Mouse (Mus musculus): ENCODE measurements around the gene Pdcd5.
A peak's percentile ranks its signal among the peaks of the same experiment; 100 is the strongest.

The Pdcd5 gene

DNA sequence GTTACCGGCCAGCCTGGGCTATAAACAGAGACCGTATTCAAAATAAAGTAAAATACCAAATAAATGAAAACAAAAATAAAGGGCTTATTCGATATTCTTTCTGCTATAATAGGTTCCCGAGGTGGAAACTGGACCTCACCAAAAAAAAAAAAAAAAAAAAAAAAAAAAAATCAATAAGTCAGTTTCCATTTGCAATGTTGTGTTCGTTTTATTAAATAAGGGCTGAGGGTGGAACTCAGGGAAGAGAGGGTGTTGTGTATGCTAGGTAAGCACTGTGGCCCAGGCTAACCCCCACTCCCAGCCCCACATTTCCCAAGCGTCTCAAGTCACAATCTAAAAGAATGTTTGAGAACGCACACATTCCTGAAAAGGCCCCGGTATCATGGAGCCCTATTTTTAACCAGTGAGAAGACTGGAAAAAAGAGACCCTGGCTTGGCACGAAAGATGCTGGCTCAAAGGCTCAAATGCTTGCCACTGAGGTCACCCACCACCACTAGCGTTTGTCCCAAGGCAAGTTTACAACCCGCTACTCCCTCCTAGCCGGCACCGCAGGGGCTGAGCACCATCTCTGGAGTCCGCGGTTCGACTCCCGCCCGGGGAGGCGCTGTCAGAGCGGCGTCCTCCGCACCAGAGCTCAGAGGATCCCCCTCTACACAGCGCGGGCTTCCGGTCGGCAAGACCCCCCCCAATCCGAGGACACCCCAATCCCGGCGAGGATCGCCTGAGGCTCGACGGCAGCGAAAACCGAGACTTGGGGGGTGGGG lies 822 bp downstream of the Pdcd5 start:
- DNase-seq (ENCODE audit: low spot score in 2 of 2): peak; percentile 2 to 15

DNA sequence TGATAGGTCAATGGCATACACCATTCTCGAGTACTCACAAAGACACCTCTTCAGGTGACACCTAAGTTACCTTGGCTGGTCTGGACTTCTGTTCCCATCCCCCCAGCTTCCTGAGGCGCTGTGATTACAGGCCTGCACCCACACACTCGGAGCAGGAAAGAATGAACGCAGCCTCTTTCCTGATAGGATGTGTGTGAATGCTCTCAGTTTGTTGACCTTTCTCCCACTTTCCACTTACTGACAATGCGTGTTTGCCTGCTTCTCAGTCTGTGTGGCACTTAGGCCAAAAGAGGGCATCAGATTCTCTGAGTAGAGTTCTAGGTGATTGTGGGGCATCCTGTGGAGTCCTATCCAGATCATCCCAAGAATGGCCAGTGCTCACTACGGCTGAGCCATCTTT lies 7.2 kb downstream of the Pdcd5 start:
- no peak for DNase-seq (ENCODE audit: low spot score in 2 of 2)

DNA sequence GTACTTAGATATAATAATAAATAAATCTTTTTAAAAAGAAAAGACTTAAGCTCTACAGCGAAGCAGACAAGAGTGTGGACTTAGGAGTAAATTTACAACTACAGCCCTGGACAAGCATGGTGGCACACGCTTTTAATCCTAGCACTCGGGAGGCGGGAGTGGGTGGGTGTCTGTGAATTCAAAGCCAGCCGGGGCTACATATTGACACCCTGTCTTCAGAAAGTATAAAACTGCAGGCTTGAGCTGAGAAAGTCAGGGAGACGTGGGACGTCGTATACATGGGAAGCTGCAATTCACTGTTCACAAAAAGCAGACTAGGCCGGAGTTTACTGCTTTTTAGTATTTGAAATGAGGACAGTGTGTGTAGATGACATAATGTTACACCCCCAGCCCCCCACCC lies 10.4 kb downstream of the Pdcd5 start:
- no peak for DNase-seq (ENCODE audit: low spot score in 2 of 2)

DNA sequence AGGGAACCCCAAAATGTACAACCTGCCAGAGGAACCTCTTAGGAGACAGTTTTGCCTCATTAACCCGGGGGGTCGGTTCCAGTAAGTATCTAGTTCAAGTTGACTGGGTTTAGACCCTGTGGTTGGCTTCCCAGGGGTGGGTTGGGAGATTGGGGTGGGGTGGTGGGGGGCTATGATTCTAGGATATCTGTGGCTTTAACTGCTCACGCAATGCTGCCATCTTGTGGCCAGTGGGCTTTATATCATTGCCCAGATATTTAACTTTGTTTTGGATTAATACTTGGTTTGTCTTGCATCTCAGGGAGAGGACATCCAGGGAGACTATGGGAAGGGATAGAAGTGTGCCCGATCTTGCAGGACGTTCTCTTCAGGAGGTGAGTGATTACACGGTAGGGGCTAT lies 11.1 kb downstream of the Pdcd5 start:
- no peak for DNase-seq (ENCODE audit: low spot score in 2 of 2)

DNA sequence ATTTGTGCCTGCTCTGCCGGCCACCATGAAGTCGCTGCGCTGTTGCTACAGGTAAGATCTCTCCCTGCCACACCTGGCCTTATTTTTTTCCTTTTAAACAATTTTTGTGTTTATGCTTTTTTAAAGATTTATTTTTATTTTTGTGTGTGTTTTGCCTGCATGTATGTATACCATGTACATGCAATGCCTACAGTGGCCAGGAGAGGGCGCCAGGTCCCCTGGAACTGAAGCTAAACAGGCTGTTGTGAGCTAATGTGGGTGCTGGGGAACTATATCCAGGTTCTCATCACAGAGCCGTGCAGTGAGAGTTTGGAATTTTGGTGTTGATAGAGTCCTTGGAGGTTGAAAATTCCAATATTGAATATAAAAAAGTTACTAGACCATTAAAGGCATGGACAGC lies 18.8 kb downstream of the Pdcd5 start:
- DNase-seq (ENCODE audit: low spot score in 2 of 2): no peak

DNA sequence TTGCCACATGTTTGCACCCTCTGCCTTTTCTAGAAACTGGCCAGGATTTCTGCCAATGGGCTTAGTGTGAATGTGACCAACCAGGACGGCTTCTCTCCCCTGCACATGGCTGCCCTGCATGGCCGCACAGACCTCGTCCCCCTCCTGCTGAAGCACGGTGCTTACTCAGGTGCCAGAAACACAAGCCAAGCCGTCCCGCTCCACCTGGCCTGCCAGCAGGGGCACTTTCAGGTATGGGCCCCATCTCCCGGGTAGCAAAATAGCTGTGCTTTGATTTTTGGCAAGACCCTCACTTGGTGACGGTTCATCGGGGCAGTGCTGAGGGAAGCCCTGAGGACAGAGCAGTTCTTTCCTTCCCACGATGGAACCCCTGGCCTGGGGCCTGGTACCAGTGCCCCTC lies 19.9 kb downstream of the Pdcd5 start:
- no peak for DNase-seq (ENCODE audit: low spot score in 2 of 2)

DNA sequence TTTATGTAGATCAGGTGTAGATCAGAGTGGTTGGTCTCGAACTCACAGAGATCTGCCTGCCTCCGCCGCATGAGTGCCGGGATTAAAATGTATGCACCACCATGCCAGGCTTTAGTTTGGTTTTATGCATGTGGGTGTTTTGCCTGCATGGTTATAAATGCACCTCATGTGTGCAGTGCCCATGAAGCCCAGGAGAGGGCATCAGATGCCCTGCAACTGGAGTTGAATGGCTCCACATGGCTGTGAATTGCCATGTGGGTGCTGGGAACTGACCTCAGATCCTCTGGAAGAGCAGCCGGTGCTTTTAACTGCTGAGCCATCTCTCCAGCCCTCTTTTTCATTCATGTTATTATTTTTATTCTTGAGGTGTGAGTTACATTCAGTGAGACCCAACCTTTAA lies 21.3 kb downstream of the Pdcd5 start:
- no peak for DNase-seq (ENCODE audit: low spot score in 2 of 2)

DNA sequence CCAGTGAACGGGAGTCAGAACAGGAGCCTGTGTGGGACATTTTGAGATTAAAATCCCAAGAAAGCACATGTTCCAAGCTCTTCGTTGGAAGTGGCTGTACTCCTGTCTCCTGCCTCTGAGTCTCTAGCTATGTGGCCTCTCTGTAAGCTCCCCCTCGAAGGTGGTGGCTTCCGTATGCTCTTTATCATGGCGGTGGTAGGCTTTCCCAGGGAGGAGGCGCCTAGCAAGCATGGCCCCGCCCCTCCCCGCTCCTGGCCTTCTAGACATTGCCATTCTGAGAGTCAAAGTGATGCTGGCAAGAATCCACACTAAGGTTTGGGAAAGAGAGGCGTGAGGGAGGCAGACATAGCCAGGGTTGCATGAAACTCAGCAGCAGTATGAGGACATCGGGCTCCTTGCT lies 24.7 kb downstream of the Pdcd5 start:
- DNase-seq (ENCODE audit: low spot score in 2 of 2): no peak

DNA sequence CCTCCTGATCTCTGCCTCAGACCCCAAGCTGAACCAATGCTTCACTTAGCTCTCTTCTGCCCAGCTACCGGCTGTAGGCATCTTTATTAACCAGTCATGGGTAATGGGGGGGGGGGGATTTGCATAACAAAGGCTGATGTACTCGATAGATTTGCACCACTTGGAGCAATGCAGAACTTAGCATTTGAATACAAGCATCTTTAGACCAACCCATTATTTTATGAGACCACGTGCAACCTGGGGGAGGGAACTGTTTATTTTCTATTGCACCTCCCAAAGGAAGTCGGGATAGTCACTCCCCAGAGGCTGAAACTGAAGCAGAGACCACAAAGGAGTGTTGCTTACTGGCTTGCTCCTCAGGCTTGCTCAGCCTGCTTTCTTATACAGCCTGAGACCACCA lies 29.8 kb downstream of the Pdcd5 start:
- DNase-seq (ENCODE audit: low spot score in 2 of 2): no peak

DNA sequence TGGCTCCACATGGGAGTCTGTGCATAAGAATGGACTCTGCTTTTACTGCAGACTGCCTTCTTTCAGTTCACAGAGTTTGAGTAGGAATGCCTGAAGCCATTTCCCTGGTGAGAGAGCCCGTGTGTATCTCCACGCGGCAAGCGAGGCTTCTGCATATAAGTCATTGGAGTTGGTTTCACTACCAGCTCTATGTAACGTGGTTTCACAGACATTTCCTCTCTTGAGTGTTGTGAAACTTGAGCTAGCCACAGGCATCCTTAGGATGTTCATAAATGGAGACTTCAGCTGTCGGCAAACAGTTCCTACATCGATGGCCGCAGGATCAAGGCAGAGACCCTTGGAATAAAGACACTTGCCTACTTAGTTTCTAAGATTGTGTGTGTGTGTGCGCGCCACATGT lies 38.1 kb downstream of the Pdcd5 start:
- no peak for DNase-seq (ENCODE audit: low spot score in 2 of 2)

DNA sequence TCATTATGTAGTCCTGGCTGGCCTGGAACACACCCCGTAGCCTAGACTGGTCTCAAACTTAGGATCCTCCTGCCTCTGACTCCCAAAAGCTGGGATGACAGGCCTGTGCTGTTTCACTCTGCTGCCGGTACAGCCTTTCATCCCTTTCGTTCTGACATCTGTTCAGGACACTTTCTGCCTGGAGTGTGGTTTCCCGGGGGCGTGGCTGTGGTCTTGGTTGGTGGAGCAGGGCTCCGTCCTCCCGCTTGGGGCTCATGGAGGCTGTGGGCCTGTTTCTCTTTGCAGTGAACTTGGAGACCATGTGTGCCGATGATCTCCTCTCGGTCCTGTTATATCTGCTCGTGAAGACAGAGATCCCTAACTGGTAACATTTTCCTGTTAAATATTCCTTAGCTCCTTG lies 40.5 kb downstream of the Pdcd5 start:
- no peak for DNase-seq (ENCODE audit: low spot score in 2 of 2)

DNA sequence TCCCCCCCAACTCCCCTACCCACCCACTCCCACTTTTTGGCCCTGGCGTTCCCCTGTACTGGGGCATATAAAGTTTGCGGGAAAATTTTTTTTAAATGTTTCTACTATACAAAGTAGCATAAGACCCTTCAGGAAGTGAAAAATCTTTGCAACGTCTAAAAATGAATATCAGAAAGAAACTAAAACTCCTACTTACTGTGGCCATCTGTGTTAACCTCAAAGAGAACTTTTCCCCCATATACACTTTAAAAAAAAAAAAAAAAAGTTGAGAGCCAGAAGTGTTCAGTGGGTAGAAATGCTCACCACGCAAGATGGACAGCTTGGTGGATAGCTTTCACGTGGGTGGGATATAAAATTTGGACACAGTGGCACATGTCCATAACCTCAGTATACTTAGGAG lies 44.6 kb downstream of the Pdcd5 start:
- no peak for DNase-seq (ENCODE audit: low spot score in 2 of 2)

DNA sequence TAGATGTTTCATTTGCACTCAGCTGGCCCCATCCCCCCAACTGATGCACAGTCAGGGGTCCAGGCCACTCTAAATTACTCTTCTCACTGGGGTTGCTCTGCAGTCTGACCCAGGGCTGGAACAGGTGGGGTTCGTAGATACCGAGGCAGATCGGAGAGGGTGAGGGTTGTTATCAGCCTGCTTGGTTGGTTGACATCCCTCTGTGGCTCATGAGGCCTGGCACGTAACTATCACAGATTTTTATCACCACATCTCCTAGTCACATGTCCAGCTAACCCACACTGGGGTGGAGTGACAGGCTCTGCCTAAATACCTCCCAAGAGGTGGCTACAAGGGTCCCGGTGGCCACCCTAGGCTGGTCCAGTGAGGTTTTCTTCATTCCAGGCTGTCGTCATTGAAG lies 46.2 kb downstream of the Pdcd5 start:
- DNase-seq (ENCODE audit: low spot score in 2 of 2): no peak

DNA sequence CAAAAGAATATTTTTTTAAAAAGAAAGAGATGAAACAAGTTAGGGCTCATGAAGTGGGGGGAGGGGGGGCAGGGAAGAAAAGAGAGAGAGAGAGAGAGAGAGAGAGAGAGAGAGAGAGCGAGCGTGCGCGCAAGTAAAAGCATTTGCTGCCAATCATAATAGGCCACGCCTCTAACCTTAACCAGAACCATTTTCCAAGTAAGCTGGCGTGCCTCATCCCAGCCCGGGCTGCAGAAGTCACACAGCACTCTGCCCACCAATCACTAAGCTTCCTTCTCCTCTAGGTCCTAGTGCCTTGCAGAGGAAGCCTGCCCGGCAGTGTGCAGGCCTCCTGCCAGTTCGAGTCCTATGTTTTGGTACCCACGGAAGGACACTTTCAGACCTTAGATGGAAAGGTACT lies 47.3 kb downstream of the Pdcd5 start:
- DNase-seq (ENCODE audit: low spot score in 2 of 2): no peak

DNA sequence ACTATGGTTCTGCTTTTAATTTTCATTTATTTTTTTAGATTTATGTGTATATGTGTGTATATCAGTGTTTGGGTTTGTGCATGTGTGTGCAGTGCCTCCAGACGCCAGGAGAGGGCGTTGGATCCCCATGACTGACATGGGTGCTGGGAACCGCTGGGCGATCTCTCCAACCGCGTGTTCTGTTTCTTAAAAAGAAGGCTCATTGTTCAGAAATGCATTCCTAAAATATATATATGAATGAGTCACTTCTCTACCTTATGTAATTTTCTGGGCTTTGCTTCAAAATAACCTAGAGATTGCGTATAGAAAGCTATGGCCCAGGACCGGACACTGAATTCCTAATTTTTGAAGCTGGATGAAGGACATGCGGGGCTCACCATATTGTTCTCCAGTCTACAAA lies 47.8 kb downstream of the Pdcd5 start:
- DNase-seq (ENCODE audit: low spot score in 2 of 2): no peak

DNA sequence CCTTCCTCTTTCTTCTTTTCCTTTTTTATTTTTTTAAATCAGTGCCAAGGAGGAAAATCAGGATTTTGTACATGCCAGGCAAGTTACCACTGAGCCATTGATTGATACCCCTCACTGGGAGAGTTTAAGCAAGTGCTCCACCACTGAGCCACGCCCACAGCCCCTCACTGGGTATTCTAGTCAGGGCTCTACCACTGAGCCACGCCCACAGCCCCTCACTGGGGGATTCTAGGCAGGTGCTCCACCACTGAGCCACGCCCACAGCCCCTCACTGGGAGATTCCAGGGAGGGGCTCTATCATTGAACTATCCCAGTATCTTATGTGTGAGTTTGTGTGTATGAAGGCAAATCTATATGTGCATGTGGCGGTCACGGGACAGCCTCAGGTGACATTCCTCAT lies 53.0 kb downstream of the Pdcd5 start:
- no peak for DNase-seq (ENCODE audit: low spot score in 2 of 2)
